Mouse (Mus musculus) common myeloid progenitor, adult 5-6 weeks (primary cell): ENCODE data around the gene Smurf2. TPM values are rescaled to one million over a fixed set of nuclear protein-coding genes. Genes with fewer than 3 reads are reported as not detected.
A peak's percentile ranks its signal among the peaks of the same experiment; 100 is the strongest.
"Not testable (repeated sequence)": the region's sequence is repeated elsewhere in the genome, so short reads cannot be mapped to it uniquely, and the experiment has no call there.

Experiments used
- ATAC-seq: replicated peaks from 2 replicates; pipeline ENCODE4 v1.8.0; 2016; ENCODE audit warnings: low read depth, mild to moderate bottlenecking, moderate TSS enrichment, inconsistent platforms; ENCODE audit not compliant: poor library complexity, severe bottlenecking
- total RNA-seq: library from RNA; stranded (forward); fragments of 200-1000, 187-1606 nt; gene quantifications from 2 replicates; pipeline ENCODE4 v1.2.3, GENCODE M21; 2017

Gene Smurf2
- total RNA-seq, 1 experiment from 2014 or later: 26.2 TPM

- no peak for ATAC-seq
These were observed 105.2 kb downstream of the Smurf2 start for GRCm38 (mm10) chr11:106815331-106815730.

GRCm38 (mm10) chr11:106814601-106815320, 105.8 kb downstream of the Smurf2 start:
- no peak for ATAC-seq

DNA sequence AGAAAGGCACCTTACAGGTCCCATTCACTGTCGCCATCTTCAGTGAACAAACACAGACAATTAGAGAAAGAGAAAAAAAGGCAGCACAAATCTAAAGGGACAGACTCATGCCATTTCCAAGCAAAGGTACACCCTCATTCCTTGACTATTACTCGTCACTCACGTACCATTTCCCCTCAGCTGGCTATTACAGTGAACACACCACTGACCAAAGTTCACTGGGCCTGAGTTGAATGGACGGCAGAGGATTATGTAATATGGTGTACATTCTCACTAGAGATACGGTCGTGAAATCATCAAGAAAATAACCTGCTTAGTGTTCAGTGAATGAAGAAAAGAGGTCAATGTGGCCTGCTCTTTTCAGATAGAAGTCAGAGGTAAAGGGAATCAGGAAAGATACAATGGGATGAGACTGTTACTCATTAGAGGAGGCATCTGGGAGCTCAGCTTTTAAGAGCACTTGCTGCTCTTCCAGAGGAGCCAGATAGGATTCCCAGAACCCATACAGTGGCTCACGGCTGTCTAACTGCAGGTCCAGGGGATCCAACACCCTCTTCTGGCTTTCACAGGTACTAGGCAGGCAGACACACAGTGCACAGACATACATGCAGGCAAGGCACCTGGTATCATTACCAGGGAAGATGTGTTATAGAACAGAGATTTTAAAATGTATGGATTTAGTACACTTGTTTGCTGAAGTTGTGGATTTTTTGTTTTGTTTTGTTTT, 107.9 kb downstream of the Smurf2 start:
- ATAC-seq: no peak

DNA sequence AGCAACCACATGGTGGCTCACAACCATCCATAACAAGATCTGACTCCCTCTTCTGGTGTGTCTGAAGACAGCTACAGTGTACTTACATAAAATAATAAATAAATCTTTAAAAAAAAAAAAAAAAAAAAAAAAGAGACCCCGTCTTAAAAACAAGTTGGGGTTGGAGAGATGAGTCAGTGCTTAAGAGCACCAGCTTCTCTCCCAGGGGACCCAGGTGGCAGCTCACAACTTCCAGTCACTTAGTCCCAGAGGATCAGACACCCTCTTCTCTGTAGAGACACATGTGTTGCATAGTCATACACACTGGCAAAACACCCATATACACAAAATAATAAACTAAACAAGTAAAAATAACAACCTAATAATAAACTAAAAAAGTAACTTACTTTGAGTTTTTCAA, 113.1 kb downstream of the Smurf2 start:
- not testable (repeated sequence) for ATAC-seq

DNA sequence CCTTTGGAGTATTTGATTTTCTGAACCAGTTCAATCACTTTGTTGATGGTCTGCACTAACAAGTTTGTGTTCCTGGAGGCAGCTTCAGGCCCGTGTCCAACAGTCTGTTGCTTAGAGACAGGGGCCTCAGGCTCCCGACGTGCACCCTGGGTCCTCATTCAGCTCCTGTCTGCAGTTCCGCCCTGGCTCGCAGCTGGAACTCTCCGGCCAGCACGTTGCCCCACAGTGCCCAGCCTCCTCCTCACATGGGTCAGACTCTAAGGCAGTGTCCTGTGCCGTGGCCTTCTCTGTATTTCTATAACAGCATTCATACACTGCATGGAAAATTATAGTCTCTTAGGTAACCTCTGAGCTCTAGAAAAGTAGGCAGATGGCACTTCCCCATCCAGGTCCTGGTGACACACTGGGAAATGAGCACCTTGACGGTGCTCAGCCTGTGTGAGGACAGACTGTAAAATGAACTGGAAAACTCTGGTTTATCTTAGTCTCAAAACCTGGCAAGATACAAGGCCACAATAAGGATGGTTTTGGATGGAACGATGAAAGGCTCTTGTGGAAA, 118.4 kb downstream of the Smurf2 start:
- ATAC-seq: no peak

DNA sequence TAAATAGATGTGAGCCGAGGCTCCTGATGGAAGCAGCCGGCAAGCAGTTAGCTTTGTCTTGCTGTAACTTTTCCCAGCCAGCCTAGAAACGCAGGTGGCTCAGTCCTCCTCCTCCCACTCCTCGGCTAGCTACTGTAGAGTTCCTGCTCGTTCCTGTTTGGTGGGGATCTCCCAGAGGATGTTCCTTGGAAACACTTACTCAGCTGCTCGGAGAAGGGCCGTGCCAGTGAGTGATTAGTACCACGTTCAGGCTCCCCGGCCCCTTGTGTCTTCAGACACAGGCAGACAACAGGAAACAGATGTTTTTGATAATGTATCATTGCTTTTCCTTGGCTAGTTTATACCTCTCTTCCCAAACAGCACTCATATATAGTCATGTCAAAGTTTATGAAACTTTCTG, 124.8 kb downstream of the Smurf2 start:
- ATAC-seq: no peak

GRCm38 (mm10) chr11:106793846-106794245, 126.7 kb downstream of the Smurf2 start:
- no peak for ATAC-seq

- no peak for ATAC-seq
These were observed 130.9 kb downstream of the Smurf2 start for GRCm38 (mm10) chr11:106789649-106790048.

- peak; percentile 71 for ATAC-seq
These were observed 131.6 kb downstream of the Smurf2 start, which contains the start of the genes Ddx5 and Cep95 for GRCm38 (mm10) chr11:106788775-106789459. Gene Ddx5 (minus strand): TSS chr11:106789185. Gene Cep95 (plus strand): TSS chr11:106789252.

DNA sequence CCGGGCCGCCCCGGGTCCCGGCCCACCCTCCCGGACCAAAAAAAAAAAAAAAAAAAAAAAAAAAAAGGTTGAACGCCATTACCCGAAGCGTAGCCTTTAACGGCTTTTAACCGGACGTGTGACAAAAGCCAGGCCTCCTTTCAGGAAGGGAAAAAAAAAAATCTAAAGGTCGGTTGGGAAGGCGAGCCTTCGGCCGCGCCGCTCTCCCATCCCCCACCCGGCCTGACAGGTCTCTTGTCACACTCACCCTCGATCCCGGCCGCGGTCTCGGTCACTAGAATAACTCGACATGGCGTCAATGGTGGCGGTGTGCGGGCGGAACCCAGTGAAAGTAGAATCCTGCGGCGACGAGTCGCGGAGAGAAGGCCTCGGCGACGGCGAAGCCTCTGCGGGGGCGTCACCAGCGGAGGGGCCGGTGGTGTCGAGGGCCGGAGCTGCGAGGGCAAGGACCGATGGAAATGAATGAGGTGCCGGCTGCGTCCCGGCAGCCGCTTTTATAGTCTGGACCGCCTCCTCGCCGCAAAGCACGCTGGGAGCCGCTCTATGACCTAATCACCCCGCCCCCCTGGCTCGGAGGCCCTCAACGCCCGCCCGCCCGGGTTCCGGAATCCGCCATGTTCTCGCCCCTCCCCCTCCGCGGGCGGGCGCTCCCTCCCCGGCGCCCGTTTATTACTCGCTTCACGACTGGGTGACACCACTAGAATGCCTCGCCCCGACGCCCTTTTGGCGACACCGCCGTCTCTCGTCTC, 132.3 kb downstream of the Smurf2 start:
- peak; percentile 51 for ATAC-seq

DNA sequence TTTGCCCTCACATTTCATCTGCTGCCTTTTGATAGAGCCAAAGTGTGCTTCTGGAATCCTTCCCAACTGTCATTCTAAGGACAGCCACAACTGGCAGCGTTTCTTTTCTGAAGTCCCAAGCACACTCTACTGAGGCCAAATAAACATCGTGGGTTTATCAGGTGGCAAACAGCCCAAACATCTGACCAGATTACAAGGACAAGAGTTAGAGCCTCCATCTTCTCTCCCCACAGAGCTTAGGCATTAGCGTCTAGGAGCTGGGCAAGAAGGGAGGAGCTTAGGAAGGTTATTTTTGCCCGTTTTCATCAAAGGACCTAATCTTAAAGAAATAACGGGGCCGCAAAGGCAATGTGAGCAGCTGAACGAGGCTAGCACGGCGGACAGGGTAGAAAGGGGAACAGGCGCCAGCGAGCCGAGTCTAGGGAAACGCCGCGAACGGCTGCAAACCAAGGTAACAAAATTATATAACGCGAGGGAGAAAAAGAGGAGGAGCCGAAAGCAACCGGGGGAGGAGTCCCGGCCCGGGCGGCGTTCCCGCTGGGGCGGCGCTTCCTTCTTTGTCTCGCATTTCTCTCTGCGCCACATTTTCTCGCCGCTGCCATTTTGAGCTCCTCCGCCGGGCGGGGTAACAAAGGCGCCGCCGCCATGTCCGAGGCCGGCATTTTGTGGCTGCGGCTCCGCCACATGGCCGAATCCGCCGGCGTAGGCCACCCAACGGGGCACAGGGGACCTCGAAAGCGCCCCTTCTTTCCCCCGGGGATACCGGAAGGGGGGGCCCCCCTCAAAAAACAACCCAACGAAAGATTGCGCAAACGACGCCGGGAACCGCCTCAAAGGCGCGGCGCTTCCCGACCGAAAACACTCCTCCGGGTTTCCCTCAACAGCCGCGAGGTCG, 133.1 kb downstream of the Smurf2 start:
- ATAC-seq: peak; percentile 16; the same call in 1 of the 2 replicates

DNA sequence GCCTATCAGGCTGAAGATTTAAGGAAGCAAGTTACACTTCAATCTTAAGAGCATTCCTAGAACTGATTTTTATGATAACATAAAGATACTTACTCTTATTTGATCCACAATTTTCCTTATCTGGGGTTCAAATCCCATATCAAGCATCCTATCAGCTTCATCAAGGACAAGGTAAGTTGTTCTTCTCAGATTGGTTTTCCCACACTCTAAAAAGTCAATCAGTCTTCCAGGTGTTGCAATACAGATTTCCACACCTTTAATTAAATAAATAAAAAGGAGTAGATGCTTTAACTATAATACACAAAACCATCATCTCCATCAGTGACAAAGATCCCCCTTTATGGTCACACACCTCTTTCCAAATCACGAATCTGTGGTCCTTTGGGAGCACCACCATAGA, 135.5 kb downstream of the Smurf2 start:
- ATAC-seq: no peak

DNA sequence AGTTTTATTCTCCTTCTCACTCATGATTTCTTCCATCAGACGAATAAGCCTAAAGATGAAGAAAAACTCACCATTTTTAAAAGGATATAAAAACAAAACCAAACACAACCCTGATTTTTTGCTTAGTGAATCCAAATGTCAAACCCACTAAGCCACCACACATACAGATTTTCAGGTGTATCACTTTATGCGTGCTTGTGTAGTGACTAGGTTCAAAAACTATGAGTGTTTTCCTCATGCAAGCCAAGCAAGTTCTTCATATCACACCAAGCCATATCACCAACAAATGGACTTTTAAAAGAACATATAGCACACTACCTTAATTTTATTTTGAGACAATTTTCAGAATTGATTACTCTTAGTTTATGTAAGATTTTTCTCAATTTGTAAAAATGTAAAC, 136.0 kb downstream of the Smurf2 start:
- no peak for ATAC-seq

DNA sequence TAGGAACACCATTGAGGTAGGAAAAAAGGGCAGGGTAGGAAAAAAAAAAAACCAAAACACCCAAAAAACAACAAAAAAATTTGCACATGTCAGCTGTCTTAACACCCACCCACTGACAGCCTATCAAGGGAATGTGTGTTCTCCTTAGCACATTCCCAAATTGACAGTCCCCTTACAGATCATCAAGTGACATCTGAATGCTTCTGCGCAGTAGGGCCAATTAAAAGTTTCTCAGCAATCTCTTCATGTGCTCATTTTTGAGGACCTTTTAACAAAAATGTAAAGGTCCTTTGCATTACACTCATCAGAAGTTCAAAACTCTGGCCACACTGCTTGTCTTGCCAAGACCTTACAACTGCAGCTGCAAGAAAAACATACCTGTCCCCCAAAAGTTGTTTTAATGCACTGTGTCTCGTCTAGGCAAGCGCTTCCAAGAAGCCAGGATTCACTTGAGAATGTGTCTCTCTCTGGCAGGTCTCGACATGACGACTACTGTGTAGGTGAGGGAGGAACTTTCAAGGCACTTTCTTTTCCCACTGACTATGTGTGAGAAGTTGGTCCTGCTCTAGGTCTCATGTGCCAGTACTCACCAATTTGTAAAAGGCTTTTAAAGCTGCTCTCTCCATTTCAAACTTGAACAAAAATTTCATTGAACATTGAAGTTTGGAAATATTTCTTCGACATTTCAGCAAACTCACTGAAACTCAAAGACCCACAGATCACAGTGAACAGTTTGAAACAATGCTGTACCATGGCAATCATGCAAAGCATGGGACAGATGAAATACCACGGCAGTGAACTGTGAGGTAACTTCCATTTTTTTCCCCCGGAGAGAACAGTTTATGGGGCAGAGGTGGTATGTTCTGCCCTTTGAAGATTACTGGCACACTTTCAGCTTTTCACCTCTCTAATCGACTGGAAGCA, 137.4 kb downstream of the Smurf2 start:
- no peak for ATAC-seq

- not testable (repeated sequence) for ATAC-seq
These were observed 138.2 kb downstream of the Smurf2 start for GRCm38 (mm10) chr11:106782271-106782670.

GRCm38 (mm10) chr11:106780590-106781220, 139.8 kb downstream of the Smurf2 start:
- ATAC-seq: no peak

GRCm38 (mm10) chr11:106780089-106780425, 140.5 kb downstream of the Smurf2 start:
- no peak for ATAC-seq
